Mouse (Mus musculus) hindbrain, embryonic 13.5 days (tissue): Measurements from ENCODE around the gene 1810010D01Rik. TPM values are rescaled to one million over a fixed set of nuclear protein-coding genes. Genes with fewer than 3 reads are reported as not detected.

Experiments
- ATAC-seq: fragments of 200-750 bp; cut with Nextera tagmentation; 2 replicates; pipeline ENCODE4 v1.8.0; 2017; ENCODE audit warnings: moderate TSS enrichment; ENCODE audit not compliant: low FRiP score
- H3K27ac ChIP-seq: fragments of 300-500 bp; sonication (generic); 2 replicates; pipeline ENCODE4 v1.5.1; 2015; ENCODE audit warnings: inconsistent platforms, mild to moderate bottlenecking, moderate library complexity
- H3K27me3 ChIP-seq: fragments of 300-500 bp; sonication (generic); 2 replicates; pipeline ENCODE4 v1.6.1; 2015; ENCODE audit warnings: mild to moderate bottlenecking, inconsistent platforms
- H3K36me3 ChIP-seq: fragments of 300-500 bp; sonication (generic); 2 replicates; pipeline ENCODE4 v1.6.1; 2015; ENCODE audit warnings: mild to moderate bottlenecking, inconsistent platforms
- H3K4me1 ChIP-seq: fragments of 300-500 bp; sonication (generic); replicated peaks from 2 replicates; pipeline ENCODE4 v1.6.1; 2015; ENCODE audit warnings: inconsistent platforms
- H3K4me2 ChIP-seq: fragments of 300-500 bp; sonication (generic); 2 replicates; pipeline ENCODE4 v1.6.1; 2015; ENCODE audit warnings: inconsistent platforms, mild to moderate bottlenecking, moderate library complexity
- H3K4me3 ChIP-seq: fragments of 300-500 bp; sonication (generic); 2 replicates; pipeline ENCODE4 v1.5.1; 2015; ENCODE audit warnings: mild to moderate bottlenecking, inconsistent platforms
- H3K9ac ChIP-seq: fragments of 300-500 bp; sonication (generic); 2 replicates; pipeline ENCODE4 v1.6.1; 2015; ENCODE audit warnings: mild to moderate bottlenecking, inconsistent platforms
- H3K9me3 ChIP-seq: fragments of 300-500 bp; sonication (generic); 2 replicates; pipeline ENCODE4 v1.6.1; 2016; ENCODE audit warnings: inconsistent platforms
- WGBS: fragments of 180-500 bp; shearing (Covaris S2); methylation state at CpG from one replicate; pipeline ENCODE4 v1.1.7; 2015; 5-methylcytosine and 5-hydroxymethylcytosine counted together
- polyA plus RNA-seq: library from polyadenylated mRNA; unstranded; fragments of >200 nt; fragmentation: Nextera tagmentation; extraction: Ambion mirVana; gene quantifications from 2 replicates; pipeline ENCODE4 v1.2.1, GENCODE M21; 2015

1810010D01Rik gene
- polyA plus RNA-seq, 1 experiment from 2014 or later: not detected

GRCm38 (mm10) chr7:145206801-145207200 is 1.1 kb downstream of the 1810010D01Rik start:
- peaks cover 25% of the 10 kb centered on the region for H3K4me1 ChIP-seq
- H3K27me3 ChIP-seq: peaks cover 2% of the 10 kb centered on the region; the same call in 1 of the 2 replicates
- H3K9me3 ChIP-seq: no peaks in the 10 kb centered on the region
- peak overlapping the region; percentile 87 for H3K27ac ChIP-seq
- H3K9ac ChIP-seq: peak overlapping the region; percentile 58
- peak overlapping the region; percentile 42 for H3K4me2 ChIP-seq
- WGBS: 42% methylated on average over 6 of the region's 6 CpGs
- no peaks in the 10 kb centered on the region for H3K36me3 ChIP-seq
- no peak for ATAC-seq
- H3K4me3 ChIP-seq: no peak overlapping the region

GRCm38 (mm10) chr7:145206056-145206610 is 1.8 kb downstream of the 1810010D01Rik start:
- no peak overlapping the region for H3K4me3 ChIP-seq
- H3K27me3 ChIP-seq: peaks cover 2% of the 10 kb centered on the region; the same call in 1 of the 2 replicates

GRCm38 (mm10) chr7:145205363-145205902 is 2.5 kb downstream of the 1810010D01Rik start:
- Histone ChIP-seq H3K27me3 (no peaks in the 10 kb centered on the region; the same call in 1 of the 2 replicates), H3K9me3 (0 out of 2 replicates have a peak, but pooled peaks cover 5% of the 10 kb centered on the region), H3K9ac (no peak overlapping the region), H3K36me3 (no peaks in the 10 kb centered on the region), H3K4me1 (peaks cover 20% of the 10 kb centered on the region), H3K27ac (peak overlapping the region; percentile 87), H3K4me2 (no peak overlapping the region), H3K4me3 (no peak overlapping the region)
- WGBS: 81% methylated on average over 4 of the region's 4 CpGs
- no peak for ATAC-seq

More at GRCm38 (mm10) chr7:145206056-145206610, 1.8 kb downstream of the 1810010D01Rik start:
- Histone ChIP-seq H3K36me3 (no peaks in the 10 kb centered on the region), H3K4me1 (peaks cover 20% of the 10 kb centered on the region), H3K4me2 (peak overlapping the region; percentile 42), H3K9me3 (0 out of 2 replicates have a peak, but pooled peaks cover 4% of the 10 kb centered on the region), H3K27ac (peak overlapping the region; percentile 87), H3K9ac (peak overlapping the region; percentile 58)
- peak; percentile 95 for ATAC-seq
- 0% methylated on average over 34 of the region's 34 CpGs for WGBS

GRCm38 (mm10) chr7:145199711-145200110 is 8.2 kb downstream of the 1810010D01Rik start:
- 75% methylated on average over 2 of the region's 2 CpGs for WGBS
- no peak overlapping the region for H3K4me2 ChIP-seq
- no peak for ATAC-seq

GRCm38 (mm10) chr7:145198223-145198714 is 9.7 kb downstream of the 1810010D01Rik start:
- WGBS: 72% methylated on average over 4 of the region's 4 CpGs
- Histone ChIP-seq H3K9ac (no peak overlapping the region), H3K9me3 (0 out of 2 replicates have a peak, but pooled peaks cover 5% of the 10 kb centered on the region), H3K27me3 (0 out of 2 replicates have a peak, but pooled peaks cover 3% of the 10 kb centered on the region), H3K36me3 (no peaks in the 10 kb centered on the region), H3K27ac (no peak overlapping the region), H3K4me1 (peaks cover 26% of the 10 kb centered on the region), H3K4me2 (no peak overlapping the region), H3K4me3 (no peak overlapping the region)
- ATAC-seq: no peak

More at GRCm38 (mm10) chr7:145199711-145200110, 8.2 kb downstream of the 1810010D01Rik start:
- Histone ChIP-seq H3K4me3 (no peak overlapping the region), H3K27me3 (no peaks in the 10 kb centered on the region), H3K4me1 (peaks cover 18% of the 10 kb centered on the region), H3K9me3 (0 out of 2 replicates have a peak, but pooled peaks cover 5% of the 10 kb centered on the region), H3K36me3 (no peaks in the 10 kb centered on the region), H3K9ac (no peak overlapping the region), H3K27ac (no peak overlapping the region)

- Histone ChIP-seq H3K4me1 (peaks cover 26% of the 10 kb centered on the region), H3K4me2 (no peak overlapping the region), H3K9me3 (0 out of 2 replicates have a peak, but pooled peaks cover 5% of the 10 kb centered on the region), H3K9ac (no peak overlapping the region), H3K27ac (no peak overlapping the region), H3K4me3 (no peak overlapping the region), H3K36me3 (no peaks in the 10 kb centered on the region), H3K27me3 (0 out of 2 replicates have a peak, but pooled peaks cover 3% of the 10 kb centered on the region)
- ATAC-seq: no peak
- 49% methylated on average over 3 of the region's 3 CpGs for WGBS
Measured at GRCm38 (mm10) chr7:145197711-145198110, 10.2 kb downstream of the 1810010D01Rik start.

GRCm38 (mm10) chr7:145197042-145197441 is 10.9 kb downstream of the 1810010D01Rik start:
- Histone ChIP-seq H3K9ac (no peak overlapping the region), H3K4me1 (peaks cover 26% of the 10 kb centered on the region), H3K4me2 (no peak overlapping the region), H3K27me3 (0 out of 2 replicates have a peak, but pooled peaks cover 3% of the 10 kb centered on the region), H3K9me3 (0 out of 2 replicates have a peak, but pooled peaks cover 5% of the 10 kb centered on the region), H3K4me3 (no peak overlapping the region), H3K27ac (no peak overlapping the region), H3K36me3 (no peaks in the 10 kb centered on the region)
- WGBS: 89% methylated on average over 3 of the region's 3 CpGs
- no peak for ATAC-seq

- H3K9me3 ChIP-seq: 0 out of 2 replicates have a peak, but pooled peaks cover 2% of the 10 kb centered on the region
- no peak for ATAC-seq
- H3K27me3 ChIP-seq: 0 out of 2 replicates have a peak, but pooled peaks cover 3% of the 10 kb centered on the region
- whole genome bisulfite sequencing: 80% methylated on average over 6 of the region's 6 CpGs
- H3K9ac ChIP-seq: no peak overlapping the region
- no peak overlapping the region for H3K4me2 ChIP-seq
- H3K27ac ChIP-seq: no peak overlapping the region
- no peaks in the 10 kb centered on the region for H3K36me3 ChIP-seq
- H3K4me3 ChIP-seq: no peak overlapping the region
- H3K4me1 ChIP-seq: peaks cover 26% of the 10 kb centered on the region
Measured at GRCm38 (mm10) chr7:145196340-145196739, 11.6 kb downstream of the 1810010D01Rik start.

GRCm38 (mm10) chr7:145195186-145195927 is 12.6 kb downstream of the 1810010D01Rik start:
- Histone ChIP-seq H3K27me3 (0 out of 2 replicates have a peak, but pooled peaks cover 3% of the 10 kb centered on the region), H3K9me3 (no peaks in the 10 kb centered on the region), H3K4me2 (no peak overlapping the region), H3K9ac (no peak overlapping the region), H3K4me1 (peaks cover 26% of the 10 kb centered on the region), H3K4me3 (no peak overlapping the region), H3K36me3 (no peaks in the 10 kb centered on the region), H3K27ac (no peak overlapping the region)
- no peak for ATAC-seq
- WGBS: 52% methylated on average over 5 of the region's 5 CpGs

GRCm38 (mm10) chr7:145194455-145195161 is 13.3 kb downstream of the 1810010D01Rik start:
- H3K27ac ChIP-seq: peak overlapping the region; percentile 52
- H3K36me3 ChIP-seq: no peaks in the 10 kb centered on the region
- no peaks in the 10 kb centered on the region for H3K9me3 ChIP-seq
- H3K4me1 ChIP-seq: peaks cover 26% of the 10 kb centered on the region
- no peak overlapping the region for H3K4me3 ChIP-seq
- no peak for ATAC-seq
- no peak overlapping the region for H3K9ac ChIP-seq
- no peak overlapping the region for H3K4me2 ChIP-seq
- H3K27me3 ChIP-seq: 0 out of 2 replicates have a peak, but pooled peaks cover 3% of the 10 kb centered on the region
- 72% methylated on average over 3 of the region's 3 CpGs for WGBS

- WGBS: 87% methylated on average over 6 of the region's 6 CpGs
- Histone ChIP-seq H3K9me3 (no peaks in the 10 kb centered on the region), H3K36me3 (no peaks in the 10 kb centered on the region), H3K9ac (no peak overlapping the region), H3K4me2 (no peak overlapping the region), H3K4me1 (peaks cover 21% of the 10 kb centered on the region), H3K27ac (no peak overlapping the region), H3K27me3 (0 out of 2 replicates have a peak, but pooled peaks cover 3% of the 10 kb centered on the region), H3K4me3 (no peak overlapping the region)
- no peak for ATAC-seq
Measured at GRCm38 (mm10) chr7:145192836-145193235, 15.1 kb downstream of the 1810010D01Rik start.
